Mouse (Mus musculus) hindbrain, embryonic 12.5 days (tissue): Measurements from ENCODE around the gene Wfikkn1. TPM values are rescaled to one million over a fixed set of nuclear protein-coding genes. Genes with fewer than 3 reads are reported as not detected.

Source experiments
- ATAC-seq: fragments of 200-750 bp; cut with Nextera tagmentation; 2 replicates; pipeline ENCODE4 v1.8.0; 2017; ENCODE audit warnings: moderate TSS enrichment; ENCODE audit not compliant: low FRiP score
- H3K27ac ChIP-seq: fragments of 300-500 bp; sonication (generic); 2 replicates; pipeline ENCODE4 v1.5.1; 2016; ENCODE audit warnings: mild to moderate bottlenecking
- H3K27me3 ChIP-seq: fragments of 300-500 bp; sonication (generic); 2 replicates; pipeline ENCODE4 v1.6.1; 2016; ENCODE audit warnings: mild to moderate bottlenecking
- H3K36me3 ChIP-seq: fragments of 300-500 bp; sonication (generic); 2 replicates; pipeline ENCODE4 v1.6.1; 2016; ENCODE audit warnings: mild to moderate bottlenecking
- H3K4me1 ChIP-seq: fragments of 300-500 bp; sonication (generic); 2 replicates; pipeline ENCODE4 v1.6.1; 2016
- H3K4me2 ChIP-seq: fragments of 300-500 bp; sonication (generic); replicated peaks from 2 replicates; pipeline ENCODE4 v1.6.1; 2016; ENCODE audit warnings: mild to moderate bottlenecking
- H3K4me3 ChIP-seq: fragments of 300-500 bp; sonication (generic); 2 replicates; pipeline ENCODE4 v1.5.1; 2016; ENCODE audit warnings: mild to moderate bottlenecking
- H3K9ac ChIP-seq: fragments of 300-500 bp; sonication (generic); 2 replicates; pipeline ENCODE4 v1.6.1; 2016; ENCODE audit warnings: mild to moderate bottlenecking, moderate library complexity
- H3K9me3 ChIP-seq: fragments of 300-500 bp; sonication (generic); replicated peaks from 2 replicates; pipeline ENCODE4 v1.6.1; 2016; ENCODE audit warnings: mild to moderate bottlenecking
- WGBS: fragments of 180-500 bp; shearing (Covaris S2); methylation state at CpG from one replicate; pipeline ENCODE4 v1.1.7; 2016; 5-methylcytosine and 5-hydroxymethylcytosine counted together
- polyA plus RNA-seq: library from polyadenylated mRNA; unstranded; fragments of >200 nt; fragmentation: Nextera tagmentation; extraction: Ambion mirVana; gene quantifications from 2 replicates; pipeline ENCODE4 v1.2.1, GENCODE M21; 2016

Gene Wfikkn1
- polyA plus RNA-seq, 1 experiment from 2014 or later = 0.90 TPM

GRCm38 (mm10) chr17:25838904-25839303, 41.8 kb downstream of the Wfikkn1 start:
- Histone ChIP-seq H3K27ac (peak overlapping the region; percentile 13; the same call in 1 of the 2 replicates), H3K9ac (0 out of 2 replicates have a peak overlapping the region, but pooled peaks have one; percentile 13), H3K4me1 (peaks cover 60% of the 10 kb centered on the region), H3K4me2 (no peak overlapping the region), H3K36me3 (peaks cover 51% of the 10 kb centered on the region), H3K9me3 (no peaks in the 10 kb centered on the region), H3K27me3 (no peaks in the 10 kb centered on the region), H3K4me3 (no peak overlapping the region)
- WGBS = 82% methylated on average over 4 of the region's 4 CpGs
- ATAC-seq = no peak

GRCm38 (mm10) chr17:25837533-25837932, 43.1 kb downstream of the Wfikkn1 start:
- Histone ChIP-seq H3K36me3 (peaks cover 50% of the 10 kb centered on the region), H3K4me2 (peak overlapping the region; percentile 82), H3K27me3 (no peaks in the 10 kb centered on the region), H3K4me1 (peaks cover 55% of the 10 kb centered on the region), H3K9ac (peak overlapping the region; percentile 80), H3K4me3 (peak overlapping the region; percentile 41), H3K9me3 (no peaks in the 10 kb centered on the region), H3K27ac (peak overlapping the region; percentile 86)
- ATAC-seq = no peak
- WGBS = 24% methylated on average over 3 of the region's 3 CpGs

- Histone ChIP-seq H3K27ac (peak within 1 kb of the TSS; percentile 86), H3K4me1 (peaks cover 57% of the 10 kb centered on the region), H3K4me2 (peak within 1 kb of the TSS; percentile 82), H3K36me3 (peaks cover 45% of the 10 kb centered on the region), H3K9ac (peak within 1 kb of the TSS; percentile 80), H3K4me3 (peak within 1 kb of the TSS; percentile 41), H3K27me3 (no peaks in the 10 kb centered on the region), H3K9me3 (no peaks in the 10 kb centered on the region)
- 2% methylated on average over 27 of the region's 29 CpGs for WGBS
- peak; percentile 21; the same call in 1 of the 2 replicates for ATAC-seq
These were observed 43.6 kb downstream of the Wfikkn1 start, which contains the start of gene Rhbdl1 for GRCm38 (mm10) chr17:25837076-25837410. Gene Rhbdl1, minus strand, starts transcription at chr17:25837295.

GRCm38 (mm10) chr17:25836397-25837075, 44.1 kb downstream of the Wfikkn1 start:
- WGBS = 25% methylated on average over 22 of the region's 23 CpGs
- H3K27me3 ChIP-seq = no peaks in the 10 kb centered on the region
- peaks cover 42% of the 10 kb centered on the region for H3K36me3 ChIP-seq
- peak overlapping the region; percentile 82 for H3K4me2 ChIP-seq
- H3K9ac ChIP-seq = peak overlapping the region; percentile 80
- H3K4me3 ChIP-seq = peak overlapping the region; percentile 41
- no peaks in the 10 kb centered on the region for H3K9me3 ChIP-seq
- H3K27ac ChIP-seq = peak overlapping the region; percentile 86
- ATAC-seq = no peak
- peaks cover 62% of the 10 kb centered on the region for H3K4me1 ChIP-seq

GRCm38 (mm10) chr17:25835816-25836215, 44.8 kb downstream of the Wfikkn1 start:
- peak overlapping the region; percentile 86; the same call in 1 of the 2 replicates for H3K27ac ChIP-seq
- no peak overlapping the region for H3K4me3 ChIP-seq
- WGBS = 95% methylated on average over 16 of the region's 16 CpGs
- peaks cover 69% of the 10 kb centered on the region for H3K4me1 ChIP-seq
- H3K27me3 ChIP-seq = no peaks in the 10 kb centered on the region
- no peak for ATAC-seq
- peaks cover 42% of the 10 kb centered on the region for H3K36me3 ChIP-seq
- peak overlapping the region; percentile 80; the same call in 1 of the 2 replicates for H3K9ac ChIP-seq
- H3K4me2 ChIP-seq = peak overlapping the region; percentile 89; the same call in 1 of the 2 replicates
- no peaks in the 10 kb centered on the region for H3K9me3 ChIP-seq

- Histone ChIP-seq H3K36me3 (peaks cover 42% of the 10 kb centered on the region), H3K4me2 (peak overlapping the region; percentile 89; the same call in 1 of the 2 replicates), H3K9me3 (no peaks in the 10 kb centered on the region), H3K4me3 (0 out of 2 replicates have a peak overlapping the region, but pooled peaks have one; percentile 73), H3K9ac (peak overlapping the region; percentile 84), H3K27me3 (no peaks in the 10 kb centered on the region), H3K4me1 (peaks cover 74% of the 10 kb centered on the region), H3K27ac (no peak overlapping the region)
- WGBS = 93% methylated on average over 7 of the region's 7 CpGs
- ATAC-seq = no peak
These were observed 45.4 kb downstream of the Wfikkn1 start for GRCm38 (mm10) chr17:25835301-25835700.

GRCm38 (mm10) chr17:25834595-25835222, 45.9 kb downstream of the Wfikkn1 start:
- Histone ChIP-seq H3K4me2 (peak overlapping the region; percentile 89), H3K27me3 (no peaks in the 10 kb centered on the region), H3K4me1 (peaks cover 80% of the 10 kb centered on the region), H3K9ac (peak overlapping the region; percentile 84), H3K36me3 (peaks cover 42% of the 10 kb centered on the region), H3K4me3 (peak overlapping the region; percentile 73), H3K9me3 (no peaks in the 10 kb centered on the region), H3K27ac (peak overlapping the region; percentile 96; the same call in 1 of the 2 replicates)
- no peak for ATAC-seq
- 90% methylated on average over 12 of the region's 12 CpGs for WGBS

- peak overlapping the region; percentile 89 for H3K4me2 ChIP-seq
- 51% methylated on average over 6 of the region's 6 CpGs for WGBS
- peaks cover 85% of the 10 kb centered on the region for H3K4me1 ChIP-seq
- peak overlapping the region; percentile 84 for H3K9ac ChIP-seq
- H3K36me3 ChIP-seq = peaks cover 39% of the 10 kb centered on the region
- H3K27ac ChIP-seq = peak overlapping the region; percentile 96
- H3K4me3 ChIP-seq = peak overlapping the region; percentile 73
- no peaks in the 10 kb centered on the region for H3K27me3 ChIP-seq
- H3K9me3 ChIP-seq = no peaks in the 10 kb centered on the region
- no peak for ATAC-seq
These were observed 46.6 kb downstream of the Wfikkn1 start for GRCm38 (mm10) chr17:25833961-25834594.

GRCm38 (mm10) chr17:25833291-25833663, 47.4 kb downstream of the Wfikkn1 start, which contains the start of gene Stub1:
Gene Stub1, minus strand, starts transcription at chr17:25833404.
- Histone ChIP-seq H3K9me3 (no peaks in the 10 kb centered on the region), H3K4me1 (peaks cover 82% of the 10 kb centered on the region), H3K27me3 (no peaks in the 10 kb centered on the region), H3K9ac (peak within 1 kb of the TSS; percentile 84), H3K36me3 (peaks cover 35% of the 10 kb centered on the region), H3K4me3 (peak within 1 kb of the TSS; percentile 73), H3K4me2 (peak within 1 kb of the TSS; percentile 89), H3K27ac (peak within 1 kb of the TSS; percentile 96)
- ATAC-seq = peak; percentile 59
- under 1% methylated on average over 24 of the region's 24 CpGs for WGBS

GRCm38 (mm10) chr17:25832436-25833290, 48.0 kb downstream of the Wfikkn1 start:
- Histone ChIP-seq H3K9ac (peak overlapping the region; percentile 84), H3K36me3 (peaks cover 36% of the 10 kb centered on the region), H3K9me3 (no peaks in the 10 kb centered on the region), H3K4me2 (peak overlapping the region; percentile 89), H3K4me1 (peaks cover 81% of the 10 kb centered on the region), H3K27me3 (no peaks in the 10 kb centered on the region), H3K27ac (peak overlapping the region; percentile 96), H3K4me3 (peak overlapping the region; percentile 73)
- peak; percentile 90 for ATAC-seq
- under 1% methylated on average over 67 of the region's 77 CpGs for WGBS

GRCm38 (mm10) chr17:25831451-25832281, 49.0 kb downstream of the Wfikkn1 start:
- no peaks in the 10 kb centered on the region for H3K27me3 ChIP-seq
- peaks cover 46% of the 10 kb centered on the region for H3K36me3 ChIP-seq
- H3K4me2 ChIP-seq = peak overlapping the region; percentile 89
- H3K27ac ChIP-seq = peak overlapping the region; percentile 96
- no peak for ATAC-seq
- WGBS = 64% methylated on average over 21 of the region's 21 CpGs
- no peaks in the 10 kb centered on the region for H3K9me3 ChIP-seq
- peak overlapping the region; percentile 73 for H3K4me3 ChIP-seq
- H3K9ac ChIP-seq = peak overlapping the region; percentile 84
- peaks cover 79% of the 10 kb centered on the region for H3K4me1 ChIP-seq
